Mouse (Mus musculus) ES-E14 (cell line): ENCODE measurements around the gene Cyp2d40. TPM values are rescaled to one million over a fixed set of nuclear protein-coding genes. Genes with fewer than 3 reads are reported as not detected.

Source experiments
- DNase-seq: peaks from one replicate; pipeline ENCODE4 v3.0.0-alpha.2; 2013; ENCODE audit warnings: low read depth, low spot score
- H3K27ac ChIP-seq: 2 replicates; pipeline ENCODE4 v1.5.1; 2012; ENCODE audit warnings: low read depth, mild to moderate bottlenecking, low read length, moderate library complexity, mixed read lengths; ENCODE audit not compliant: poor library complexity, insufficient read depth, severe bottlenecking
- H3K36me3 ChIP-seq: 2 replicates; pipeline ENCODE4 v1.6.1; 2012; ENCODE audit warnings: mild to moderate bottlenecking, low read length, moderate library complexity, mixed read lengths; ENCODE audit not compliant: control insufficient read depth, poor library complexity, insufficient read depth, severe bottlenecking
- H3K4me1 ChIP-seq, 2 experiments: fragments of 150-350 bp in 1 of 2; sonication (generic) in 1 of 2; 2 replicates each; pipeline ENCODE4 v1.6.1; 2012; ENCODE audit warnings: low read length in 2 of 2, mild to moderate bottlenecking in 1 of 2, mixed read lengths in 1 of 2; ENCODE audit not compliant: control insufficient read depth in 2 of 2, insufficient read depth in 2 of 2, poor library complexity in 1 of 2
- H3K4me3 ChIP-seq, 2 experiments: fragments of 150-350 bp in 1 of 2; sonication (generic) in 1 of 2; 2 replicates each; pipeline ENCODE4 v1.5.1; 2012; ENCODE audit warnings: low read length in 2 of 2, low read depth in 1 of 2, mild to moderate bottlenecking in 1 of 2, mixed read lengths in 1 of 2; ENCODE audit not compliant: insufficient read depth in 1 of 2, poor library complexity in 1 of 2, severe bottlenecking in 1 of 2
- H3K9ac ChIP-seq: 2 replicates; pipeline ENCODE4 v1.6.1; 2012; ENCODE audit warnings: low read depth, mild to moderate bottlenecking, low read length, mixed read lengths; ENCODE audit not compliant: poor library complexity, insufficient read depth, severe bottlenecking
- H3K9me3 ChIP-seq: fragments of 150-350 bp; sonication (generic); 2 replicates; pipeline ENCODE4 v1.6.1; 2012; ENCODE audit warnings: low read depth, mild to moderate bottlenecking, low read length; ENCODE audit not compliant: control insufficient read depth, insufficient read depth
- CHD2 ChIP-seq: IDR thresholded peaks from 2 replicates; pipeline ENCODE4 v1.6.1; 2014; ENCODE audit warnings: mild to moderate bottlenecking, low read depth, low read length, inconsistent platforms
- HCFC1 ChIP-seq: IDR thresholded peaks from 2 replicates; pipeline ENCODE4 v1.6.1; 2012; ENCODE audit warnings: low read length, inconsistent platforms, borderline replicate concordance; ENCODE audit not compliant: insufficient read depth
- MAFK ChIP-seq: IDR thresholded peaks from 2 replicates; pipeline ENCODE4 v1.6.1; 2014; ENCODE audit warnings: mild to moderate bottlenecking, low read depth, low read length, inconsistent platforms; ENCODE audit not compliant: insufficient read depth
- ZC3H11A ChIP-seq: IDR thresholded peaks from 2 replicates; pipeline ENCODE4 v1.6.1; 2012; ENCODE audit warnings: low read depth, mild to moderate bottlenecking, inconsistent platforms, low read length, borderline replicate concordance
- ZNF384 ChIP-seq: IDR thresholded peaks from 2 replicates; pipeline ENCODE4 v1.6.1; 2012; ENCODE audit warnings: low read depth, low read length, inconsistent platforms
- in situ Hi-C, 2 experiments: fragments of 600-800 bp; cut with MboI; formaldehyde crosslinking; loops; one replicate each; pipeline ENCODE4 v1.15.1; 2025; ENCODE audit warnings: low sequenced_read_pairs in 2 of 2, inconsistent platforms in 1 of 2; ENCODE audit not compliant: unreplicated experiment in 2 of 2
- total RNA-seq: library from RNA; depleted of rRNA; stranded (reverse); fragments of 300-350 nt; gene quantifications from 2 replicates; pipeline ENCODE4 v1.2.3, GENCODE M21; 2012

The Cyp2d40 gene
- total RNA-seq, 1 experiment, result not detected

DNA sequence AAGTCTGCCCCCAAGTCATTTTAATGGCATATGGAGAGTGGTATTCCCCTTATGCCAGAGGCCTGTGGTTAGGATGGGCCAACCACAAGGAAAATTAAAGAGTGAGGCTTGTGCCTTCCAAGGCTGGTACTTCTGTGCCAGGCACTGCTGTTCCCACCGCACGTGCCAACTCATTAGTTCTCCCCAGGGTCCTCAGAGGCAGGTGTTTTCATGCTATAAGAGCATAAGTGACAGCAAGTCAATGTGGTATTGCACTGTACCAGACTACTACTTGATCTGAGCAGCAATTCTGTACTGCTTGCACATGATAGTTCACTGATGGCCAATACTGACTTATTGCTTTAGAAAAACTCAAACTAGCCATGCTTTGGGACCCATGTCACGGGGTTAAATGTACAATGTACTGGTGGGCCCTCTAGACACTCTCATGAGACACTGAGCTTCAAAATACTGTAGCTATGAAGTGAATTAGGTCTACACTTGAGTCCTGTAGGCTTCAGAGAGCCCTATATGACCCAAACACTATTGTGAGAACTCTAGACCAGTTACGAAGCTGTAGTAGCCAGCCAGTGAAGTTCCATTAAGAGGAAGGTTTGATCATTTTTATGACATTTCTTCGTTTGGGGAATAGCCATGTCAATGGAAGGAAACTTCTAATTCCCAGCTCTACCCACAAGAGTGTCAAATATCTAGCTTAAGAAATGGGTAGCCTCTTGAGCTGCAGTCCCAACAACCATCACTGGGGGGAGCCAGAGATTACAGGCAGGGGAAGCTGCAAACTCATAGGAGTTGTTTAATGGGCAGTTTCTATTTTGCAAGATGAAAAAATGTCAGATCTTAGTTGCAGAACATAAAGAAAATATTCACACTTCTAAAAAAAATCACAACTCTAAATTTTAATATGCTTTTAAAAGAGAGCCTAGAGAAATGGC is 41.0 kb upstream of the Cyp2d40 start:
- H3K36me3 ChIP-seq, result peaks cover 3% of the 10 kb centered on the region; the same call in 1 of the 2 replicates
- TF ChIP-seq ZC3H11A, result peak; percentile 71
- TF ChIP-seq ZNF384, result no peak
- no peak overlapping the region for H3K27ac ChIP-seq
- DNase-seq, result peak; percentile 59
- in situ Hi-C loops, result loop anchor here in 1 of 2 experiments (10.0 kb wide), 1 partner anchor 240 kb away; no protein-coding TSS in a partner anchor
- peaks cover 0 to 7% of the 10 kb centered on the region in 2 experiments; a peak in 2 of 4 replicates for H3K4me1 ChIP-seq
- no peaks in the 10 kb centered on the region for H3K9me3 ChIP-seq
- no peak overlapping the region for H3K4me3 ChIP-seq
- H3K9ac ChIP-seq, result no peak overlapping the region

DNA sequence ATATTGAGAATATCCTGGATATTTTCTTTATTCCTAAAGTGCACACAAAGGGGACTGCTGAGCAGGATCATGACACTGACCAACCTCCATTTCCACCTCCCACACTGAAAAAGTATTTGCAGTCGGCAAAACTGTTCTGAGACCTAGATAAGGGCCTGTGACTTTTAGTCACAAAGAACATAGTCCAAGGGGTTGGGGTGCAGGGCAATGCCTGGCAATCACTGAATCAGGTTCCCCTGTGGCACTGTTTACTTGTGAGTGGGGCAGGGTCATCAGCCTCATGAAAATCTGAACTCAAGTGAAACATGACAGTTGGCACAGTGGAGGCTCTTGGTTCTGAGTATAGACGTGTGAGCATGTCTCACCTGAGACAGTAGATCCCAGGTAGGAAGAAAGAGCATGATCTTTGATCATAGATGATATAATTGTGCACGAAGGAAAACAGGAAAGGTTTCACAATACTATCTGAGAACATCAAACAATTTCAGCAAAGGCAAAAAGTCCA is 32.0 kb upstream of the Cyp2d40 start:
- H3K9me3 ChIP-seq, result no peaks in the 10 kb centered on the region
- no peaks in the 10 kb centered on the region for H3K4me1 ChIP-seq
- H3K9ac ChIP-seq, result no peak overlapping the region
- in situ Hi-C loops, result no loop called here
- TF ChIP-seq CHD2 (no peak), ZNF384 (no peak), HCFC1 (no peak), ZC3H11A (no peak), MAFK (no peak)
- H3K4me3 ChIP-seq, result no peak overlapping the region
- no peak for DNase-seq
- H3K27ac ChIP-seq, result no peak overlapping the region
- no peaks in the 10 kb centered on the region for H3K36me3 ChIP-seq

DNA sequence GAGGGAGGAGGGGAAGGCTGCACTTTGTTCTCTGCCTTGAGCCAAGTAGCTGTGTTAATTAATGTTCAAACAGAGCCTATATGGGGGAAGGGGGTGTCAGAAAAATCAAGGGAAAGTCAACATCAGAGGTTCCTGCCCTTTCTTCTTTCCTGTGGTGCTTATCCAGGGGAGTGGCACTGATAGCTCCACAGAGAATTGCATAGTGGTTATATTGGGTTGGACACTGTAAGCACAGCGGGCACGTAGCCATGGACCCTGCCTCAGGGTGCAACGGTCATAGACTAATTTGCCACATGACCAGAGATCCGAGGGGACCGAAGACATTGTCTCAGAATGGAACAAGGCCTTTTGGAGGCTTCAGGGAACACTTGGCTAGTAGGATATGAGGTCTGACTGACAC is 30.3 kb upstream of the Cyp2d40 start, which contains the start of gene Cyp2d26:
Cyp2d26 (minus strand) TSS at position 18 of the 400 bp plus-strand sequence.
- DNase-seq, result no peak
- no peaks in the 10 kb centered on the region for H3K36me3 ChIP-seq
- TF ChIP-seq CHD2, result no peak
- TF ChIP-seq ZNF384, result no peak
- no peak for TF ChIP-seq HCFC1
- no peak for TF ChIP-seq MAFK
- TF ChIP-seq ZC3H11A, result no peak
- no peak within 1 kb of the TSS for H3K9ac ChIP-seq
- H3K27ac ChIP-seq, result no peak within 1 kb of the TSS
- H3K4me3 ChIP-seq, result no peak within 1 kb of the TSS
- no peaks in the 10 kb centered on the region for H3K9me3 ChIP-seq
- H3K4me1 ChIP-seq, result no peaks in the 10 kb centered on the region
- in situ Hi-C loops, result no loop called here

DNA sequence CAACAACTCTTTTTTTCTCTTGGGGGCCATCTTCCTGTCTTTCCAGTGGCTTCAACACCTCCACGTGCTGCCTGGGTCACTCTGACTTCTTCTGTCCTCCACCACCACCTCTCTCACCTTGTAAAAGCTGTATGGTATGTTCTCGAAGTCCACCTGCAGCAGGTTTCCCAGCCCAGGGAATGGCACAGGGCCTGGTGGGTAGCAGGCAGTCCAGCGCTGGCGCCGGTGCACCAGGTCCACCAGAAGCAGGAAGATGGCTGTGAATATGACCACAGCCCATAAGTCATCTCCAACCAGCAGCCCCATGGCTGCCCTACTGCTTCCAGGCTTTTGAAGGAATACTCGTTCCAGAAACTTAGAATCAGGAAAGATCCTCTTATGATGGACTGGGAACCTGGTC is 29.9 kb upstream of the Cyp2d40 start:
- H3K4me1 ChIP-seq, result no peaks in the 10 kb centered on the region
- in situ Hi-C loops, result no loop called here
- TF ChIP-seq HCFC1, result no peak
- TF ChIP-seq ZC3H11A, result no peak
- no peak for TF ChIP-seq CHD2
- TF ChIP-seq MAFK, result no peak
- no peak for TF ChIP-seq ZNF384
- no peaks in the 10 kb centered on the region for H3K36me3 ChIP-seq
- no peak overlapping the region for H3K9ac ChIP-seq
- H3K4me3 ChIP-seq, result no peak overlapping the region
- no peak overlapping the region for H3K27ac ChIP-seq
- no peaks in the 10 kb centered on the region for H3K9me3 ChIP-seq
- DNase-seq, result no peak
